Mouse (Mus musculus): ENCODE measurements at regions not wholly inside any gene's neighbourhood (a gene's known extent, or its start where the extent isn't known, plus 50 kb on each side); places are given as distances from the start of the nearest gene placed in this dataset.

DNA sequence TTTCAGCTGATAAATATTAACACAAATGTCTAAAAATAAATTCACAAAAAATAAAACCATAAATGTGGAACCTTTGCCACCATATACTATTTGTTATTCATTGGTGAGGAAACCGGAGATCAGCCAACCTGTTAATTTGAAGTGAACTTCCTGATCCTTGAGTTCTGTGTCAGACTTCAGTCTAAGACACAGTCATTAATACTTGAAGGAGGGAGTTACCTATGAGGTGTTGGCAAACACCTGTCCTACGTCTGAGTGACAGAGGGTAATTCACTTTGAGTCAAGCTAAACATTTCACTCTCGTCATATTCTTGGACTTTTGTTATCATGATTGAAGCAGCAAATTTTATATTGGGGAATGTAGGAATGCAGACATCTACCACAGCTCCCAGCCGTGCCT, 116.3 kb upstream of the Sox11 start:
- TF ChIP-seq POLR2A (IDR thresholded peaks at IDR 0.05; ENCODE audit: low read depth, low read length) (no peak), CTCF (IDR thresholded peaks at IDR 0.05; ENCODE audit: extremely low read depth, insufficient read length, insufficient replicate concordance, low read depth, low read length) (no peak)

Data from small intestine, adult 2 months (tissue).